Mouse (Mus musculus) fat pad, adult 2 months (tissue): ENCODE results near the gene Ctsh.

Experiments used
- DNase-seq: peaks from one replicate; pipeline ENCODE4 v3.0.0-alpha.2; 2011; ENCODE audit warnings: low read depth, low spot score; ENCODE audit errors: extremely low read depth

The Ctsh gene

GRCm38 (mm10) chr9:90108272-90108671 is 54.3 kb downstream of the Ctsh start:
- DNase-seq, result no peak

GRCm38 (mm10) chr9:90109386-90109785 is 55.4 kb downstream of the Ctsh start:
- no peak for DNase-seq

GRCm38 (mm10) chr9:90113151-90113550 is 59.2 kb downstream of the Ctsh start:
- no peak for DNase-seq

GRCm38 (mm10) chr9:90113651-90114566 is 60.0 kb downstream of the Ctsh start:
- DNase-seq, result peak; percentile 88

GRCm38 (mm10) chr9:90114567-90115307 is 60.8 kb downstream of the Ctsh start, which contains the start of gene Morf4l1:
Morf4l1 (minus strand) TSS chr9:90114774.
- peak; percentile 39 for DNase-seq

- DNase-seq, result no peak
These were observed 61.4 kb downstream of the Ctsh start for GRCm38 (mm10) chr9:90115308-90115700.

GRCm38 (mm10) chr9:90117234-90117633 is 63.3 kb downstream of the Ctsh start:
- DNase-seq, result no peak

GRCm38 (mm10) chr9:90122246-90122740 is 68.3 kb downstream of the Ctsh start:
- no peak for DNase-seq

- DNase-seq, result no peak
These were observed 70.4 kb downstream of the Ctsh start for GRCm38 (mm10) chr9:90124156-90124872.

- DNase-seq, result no peak
These were observed 70.9 kb downstream of the Ctsh start for GRCm38 (mm10) chr9:90124873-90125245.
